Mouse (Mus musculus): ENCODE measurements around the gene Gm49340.
"Not testable (repeated sequence)": the region's sequence is repeated elsewhere in the genome, so short reads cannot be mapped to it uniquely, and the experiment has no call there.

The Gm49340 gene

GRCm38 (mm10) chr11:73329442-73329841 lies at the start of gene Gm49340, which contains the start of the genes Aspa and Spata22:
Gene Gm49340 (plus strand): TSS chr11:73329741.
Gene Aspa (minus strand): TSS chr11:73329596.
Gene Spata22 (plus strand): TSS chr11:73329741.
- no peak for DNase-seq

GRCm38 (mm10) chr11:73280710-73281109 lies 48.8 kb upstream of the Gm49340 start:
- DNase-seq: no peak

- DNase-seq: peak; percentile 49
These were observed 48.0 kb upstream of the Gm49340 start for GRCm38 (mm10) chr11:73281528-73282027.

- DNase-seq: no peak
These were observed 46.2 kb upstream of the Gm49340 start for GRCm38 (mm10) chr11:73283369-73283768.

GRCm38 (mm10) chr11:73283926-73284325 lies 45.6 kb upstream of the Gm49340 start:
- no peak for DNase-seq

- no peak for DNase-seq
These were observed 45.2 kb upstream of the Gm49340 start for GRCm38 (mm10) chr11:73284351-73284750.

- no peak for DNase-seq
These were observed 39.9 kb upstream of the Gm49340 start for GRCm38 (mm10) chr11:73289621-73290020.

GRCm38 (mm10) chr11:73303123-73303522 lies 26.4 kb upstream of the Gm49340 start:
- no peak for DNase-seq

- no peak for DNase-seq
These were observed 13.6 kb upstream of the Gm49340 start for GRCm38 (mm10) chr11:73315961-73316360.

GRCm38 (mm10) chr11:73318581-73318980 lies 11.0 kb upstream of the Gm49340 start:
- not testable (repeated sequence) for DNase-seq

GRCm38 (mm10) chr11:73321064-73321463 lies 8.5 kb upstream of the Gm49340 start:
- not testable (repeated sequence) for DNase-seq

- DNase-seq: no peak
These were observed 5.4 kb upstream of the Gm49340 start for GRCm38 (mm10) chr11:73323906-73324830.

- no peak for DNase-seq
These were observed 3.1 kb upstream of the Gm49340 start for GRCm38 (mm10) chr11:73326485-73326886.

- DNase-seq: no peak
These were observed 2.2 kb upstream of the Gm49340 start for GRCm38 (mm10) chr11:73327361-73327760.

GRCm38 (mm10) chr11:73333357-73333756 lies 3.8 kb downstream of the Gm49340 start:
- DNase-seq: no peak

GRCm38 (mm10) chr11:73336919-73337318 lies 7.4 kb downstream of the Gm49340 start:
- no peak for DNase-seq

- DNase-seq: no peak
These were observed 20.9 kb downstream of the Gm49340 start, which contains the start of gene Olfr20 for GRCm38 (mm10) chr11:73350483-73350882. Gene Olfr20 (plus strand): TSS chr11:73350783.

- no peak for DNase-seq
These were observed 41.4 kb downstream of the Gm49340 start, which contains the start of gene Olfr376 for GRCm38 (mm10) chr11:73370946-73371345. Gene Olfr376 (plus strand): TSS chr11:73371246.

GRCm38 (mm10) chr11:73395374-73395773 lies 65.8 kb downstream of the Gm49340 start:
- no peak for DNase-seq

- no peak for DNase-seq
These were observed 70.0 kb downstream of the Gm49340 start, which contains the start of gene Olfr1 for GRCm38 (mm10) chr11:73399514-73399913. Gene Olfr1 (minus strand): TSS chr11:73399614.

All from thymus, postnatal 14 days (tissue).